Mouse (Mus musculus) liver, embryonic 12.5 days (tissue): ENCODE measurements around the gene Cav1. TPM values are rescaled to one million over a fixed set of nuclear protein-coding genes. Genes with fewer than 3 reads are reported as not detected.

Experiments
- ATAC-seq: fragments of 200-750 bp; cut with Nextera tagmentation; 2 replicates; pipeline ENCODE4 v1.8.0; 2017; ENCODE audit warnings: moderate number of reproducible peaks, mild to moderate bottlenecking, moderate library complexity
- H3K27ac ChIP-seq: fragments of 300-500 bp; sonication (generic); 2 replicates; pipeline ENCODE4 v1.5.1; 2016; ENCODE audit warnings: mild to moderate bottlenecking
- H3K27me3 ChIP-seq: fragments of 300-500 bp; sonication (generic); replicated peaks from 2 replicates; pipeline ENCODE4 v1.6.1; 2016; ENCODE audit warnings: mild to moderate bottlenecking, moderate library complexity
- H3K36me3 ChIP-seq: fragments of 300-500 bp; sonication (generic); 2 replicates; pipeline ENCODE4 v1.6.1; 2016; ENCODE audit warnings: mild to moderate bottlenecking, moderate library complexity
- H3K4me1 ChIP-seq: fragments of 300-500 bp; sonication (generic); 2 replicates; pipeline ENCODE4 v1.6.1; 2016
- H3K4me2 ChIP-seq: fragments of 300-500 bp; sonication (generic); 2 replicates; pipeline ENCODE4 v1.6.1; 2016; ENCODE audit warnings: mild to moderate bottlenecking, moderate library complexity
- H3K4me3 ChIP-seq: fragments of 300-500 bp; sonication (generic); 2 replicates; pipeline ENCODE4 v1.5.1; 2016; ENCODE audit warnings: mild to moderate bottlenecking, moderate library complexity
- H3K9ac ChIP-seq: fragments of 300-500 bp; sonication (generic); 2 replicates; pipeline ENCODE4 v1.6.1; 2016; ENCODE audit warnings: mild to moderate bottlenecking, moderate library complexity
- H3K9me3 ChIP-seq: fragments of 300-500 bp; sonication (generic); replicated peaks from 2 replicates; pipeline ENCODE4 v1.6.1; 2016; ENCODE audit warnings: mild to moderate bottlenecking, moderate library complexity
- WGBS: fragments of 180-500 bp; shearing (Covaris S2); methylation state at CpG from one replicate; pipeline ENCODE4 v1.1.7; 2016; ENCODE audit not compliant: insufficient replicate concordance; 5-methylcytosine and 5-hydroxymethylcytosine counted together
- polyA plus RNA-seq: library from polyadenylated mRNA; unstranded; fragments of >200 nt; fragmentation: Nextera tagmentation; extraction: Ambion mirVana; gene quantifications from 2 replicates; pipeline ENCODE4 v1.2.1, GENCODE M21; 2016

Cav1 gene
- polyA plus RNA-seq, 1 experiment from 2014 or later = 4.1 TPM

DNA sequence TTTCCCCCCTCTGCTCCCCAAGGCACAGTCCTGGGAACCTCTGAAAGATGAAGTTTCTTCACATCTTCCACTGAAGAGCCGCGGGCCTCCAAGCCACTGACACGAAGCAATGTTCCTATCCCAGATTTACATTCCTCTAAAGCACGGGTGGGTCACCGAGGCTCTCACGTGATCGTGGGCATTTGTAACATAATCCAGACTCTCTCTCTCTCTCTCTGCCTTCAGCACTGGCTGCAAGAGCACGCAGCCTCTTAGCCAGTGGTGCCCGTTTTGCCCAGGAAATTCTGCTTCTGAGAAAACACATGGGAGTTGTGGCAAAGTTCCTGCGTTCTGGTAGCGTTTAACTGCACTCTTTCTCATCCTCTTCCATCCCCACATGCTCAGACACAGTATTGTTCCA, 21.1 kb downstream of the Cav1 start:
- no peaks in the 10 kb centered on the region for H3K9me3 ChIP-seq
- 60% methylated on average over 11 of the region's 11 CpGs for WGBS

DNA sequence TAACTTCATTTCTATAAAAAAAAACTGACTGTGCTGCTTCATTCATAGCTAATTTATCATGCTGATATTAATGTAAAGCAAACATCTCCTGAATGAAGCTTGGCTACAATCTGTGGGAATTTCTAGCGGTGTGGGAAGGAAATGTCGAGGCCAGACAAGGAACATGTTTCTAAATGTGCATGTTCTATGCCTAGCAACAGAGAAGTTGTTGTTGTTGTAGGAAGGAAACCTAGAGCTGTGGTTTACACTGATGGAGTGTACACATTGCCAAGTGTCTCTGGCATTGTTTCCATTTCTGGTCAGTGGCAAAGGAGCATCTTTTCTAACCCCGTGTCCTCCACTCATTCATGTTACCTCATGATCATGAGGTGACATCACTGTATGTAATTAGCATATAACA, 23.7 kb downstream of the Cav1 start:
- no peaks in the 10 kb centered on the region; the same call in 1 of the 2 replicates for H3K27me3 ChIP-seq
- no peaks in the 10 kb centered on the region for H3K4me1 ChIP-seq
- no peaks in the 10 kb centered on the region for H3K9me3 ChIP-seq
- H3K27ac ChIP-seq = no peak overlapping the region
- ATAC-seq = no peak
- H3K4me2 ChIP-seq = no peak overlapping the region
- H3K4me3 ChIP-seq = no peak overlapping the region
- WGBS = 46% methylated on average over 3 of the region's 3 CpGs
- no peaks in the 10 kb centered on the region for H3K36me3 ChIP-seq
- no peak overlapping the region for H3K9ac ChIP-seq

More for the DNA sequence above, 21.1 kb downstream of the Cav1 start:
- Histone ChIP-seq H3K36me3 (no peaks in the 10 kb centered on the region), H3K4me2 (no peak overlapping the region), H3K27me3 (no peaks in the 10 kb centered on the region; the same call in 1 of the 2 replicates), H3K27ac (no peak overlapping the region), H3K4me1 (no peaks in the 10 kb centered on the region), H3K4me3 (no peak overlapping the region), H3K9ac (no peak overlapping the region)
- ATAC-seq = no peak

DNA sequence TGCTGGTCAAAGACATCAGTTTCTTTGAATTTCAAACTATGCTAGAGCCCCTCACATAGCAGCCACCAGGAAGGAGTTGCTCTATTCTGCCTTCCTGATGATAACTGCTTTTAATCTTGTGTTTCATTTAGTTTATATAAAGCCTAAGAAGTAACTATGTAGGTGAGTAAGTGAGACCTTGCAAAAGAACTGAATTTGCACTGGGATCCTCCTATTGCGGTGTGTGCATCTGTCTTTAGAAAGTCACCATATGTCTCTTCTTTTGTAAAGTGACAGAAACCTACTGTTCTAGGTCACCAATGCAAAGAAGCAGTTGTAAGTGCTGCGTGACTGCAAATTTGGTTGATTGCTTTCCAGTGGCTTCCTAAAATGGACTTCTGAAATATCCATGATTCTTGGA, 31.6 kb downstream of the Cav1 start:
- Histone ChIP-seq H3K4me3 (no peak overlapping the region), H3K9me3 (no peaks in the 10 kb centered on the region), H3K27ac (no peak overlapping the region), H3K9ac (no peak overlapping the region), H3K4me1 (no peaks in the 10 kb centered on the region), H3K27me3 (no peaks in the 10 kb centered on the region), H3K36me3 (no peaks in the 10 kb centered on the region), H3K4me2 (no peak overlapping the region)
- WGBS = 82% methylated on average over 2 of the region's 2 CpGs
- no peak for ATAC-seq

DNA sequence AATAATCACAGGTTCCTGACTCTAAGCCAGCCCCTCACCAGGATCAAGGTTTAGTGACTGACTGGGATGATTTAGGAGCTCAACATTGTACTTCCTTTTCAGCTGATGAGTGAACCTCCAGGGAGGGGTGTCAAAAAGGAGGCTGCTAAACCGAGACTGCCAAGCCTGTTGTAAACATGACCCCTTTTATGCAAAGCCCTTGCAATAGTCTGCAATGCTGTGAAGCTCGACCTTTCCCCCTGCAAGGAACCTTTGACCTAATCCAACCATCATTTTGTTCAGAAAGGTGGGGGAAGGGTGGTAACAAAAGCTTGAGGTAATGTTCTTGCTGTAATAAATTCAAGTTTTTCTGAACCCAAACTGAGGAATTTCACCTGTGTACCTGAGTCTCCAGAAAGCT, 34.3 kb downstream of the Cav1 start:
- H3K36me3 ChIP-seq = no peaks in the 10 kb centered on the region
- no peak overlapping the region for H3K4me3 ChIP-seq
- H3K9me3 ChIP-seq = no peaks in the 10 kb centered on the region
- no peak overlapping the region for H3K9ac ChIP-seq
- H3K27me3 ChIP-seq = no peaks in the 10 kb centered on the region
- H3K27ac ChIP-seq = no peak overlapping the region
- no peaks in the 10 kb centered on the region for H3K4me1 ChIP-seq
- H3K4me2 ChIP-seq = no peak overlapping the region
- ATAC-seq = no peak
- WGBS = 5% methylated on average over 2 of the region's 2 CpGs

DNA sequence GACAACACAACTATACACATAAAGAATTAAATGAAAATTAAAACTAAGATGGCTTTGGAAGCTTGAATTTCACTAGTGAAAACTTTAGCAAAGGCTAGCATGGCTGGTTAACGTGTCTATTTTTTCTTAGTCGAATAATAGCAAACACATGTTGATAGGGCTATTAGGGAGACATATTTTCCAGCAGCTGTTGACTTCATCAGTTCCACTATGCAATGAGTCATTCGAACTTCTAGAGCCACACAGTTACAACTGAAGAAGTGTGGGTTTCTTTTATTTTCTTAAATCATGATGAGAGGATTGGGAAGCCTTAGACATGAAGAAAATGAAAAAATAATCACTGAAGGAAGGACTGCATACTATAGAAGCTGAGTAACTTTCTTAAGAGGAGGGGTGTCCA, 41.9 kb downstream of the Cav1 start:
- Histone ChIP-seq H3K9ac (no peak overlapping the region), H3K9me3 (no peaks in the 10 kb centered on the region), H3K4me3 (no peak overlapping the region), H3K4me2 (no peak overlapping the region), H3K4me1 (no peaks in the 10 kb centered on the region), H3K36me3 (no peaks in the 10 kb centered on the region), H3K27me3 (no peaks in the 10 kb centered on the region), H3K27ac (no peak overlapping the region)
- no peak for ATAC-seq
- whole genome bisulfite sequencing = 56% methylated on average over 3 of the region's 3 CpGs

DNA sequence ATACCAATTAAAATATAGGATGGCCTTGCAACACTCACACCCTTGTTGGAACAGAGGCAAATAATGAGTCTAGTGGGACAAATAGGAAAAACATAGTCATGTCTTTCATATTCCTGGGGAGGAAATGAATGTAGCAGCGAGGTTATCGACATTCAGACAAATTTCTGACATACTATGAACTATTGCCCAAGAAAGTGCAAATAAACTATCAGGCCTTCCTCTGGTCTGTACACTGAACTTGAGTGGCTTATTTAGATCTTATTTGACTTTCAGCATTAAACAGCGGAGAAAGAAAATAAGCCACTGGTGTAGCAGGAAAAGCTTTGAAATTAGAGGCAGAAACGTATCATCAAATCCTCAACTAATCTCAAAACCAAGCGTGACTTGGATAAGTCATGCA, 44.7 kb downstream of the Cav1 start:
- H3K4me3 ChIP-seq = no peak overlapping the region
- H3K36me3 ChIP-seq = no peaks in the 10 kb centered on the region
- H3K4me1 ChIP-seq = no peaks in the 10 kb centered on the region
- H3K9me3 ChIP-seq = no peaks in the 10 kb centered on the region
- H3K27me3 ChIP-seq = no peaks in the 10 kb centered on the region
- no peak for ATAC-seq
- WGBS = 73% methylated on average over 5 of the region's 5 CpGs
- no peak overlapping the region for H3K27ac ChIP-seq
- H3K9ac ChIP-seq = no peak overlapping the region
- H3K4me2 ChIP-seq = no peak overlapping the region

DNA sequence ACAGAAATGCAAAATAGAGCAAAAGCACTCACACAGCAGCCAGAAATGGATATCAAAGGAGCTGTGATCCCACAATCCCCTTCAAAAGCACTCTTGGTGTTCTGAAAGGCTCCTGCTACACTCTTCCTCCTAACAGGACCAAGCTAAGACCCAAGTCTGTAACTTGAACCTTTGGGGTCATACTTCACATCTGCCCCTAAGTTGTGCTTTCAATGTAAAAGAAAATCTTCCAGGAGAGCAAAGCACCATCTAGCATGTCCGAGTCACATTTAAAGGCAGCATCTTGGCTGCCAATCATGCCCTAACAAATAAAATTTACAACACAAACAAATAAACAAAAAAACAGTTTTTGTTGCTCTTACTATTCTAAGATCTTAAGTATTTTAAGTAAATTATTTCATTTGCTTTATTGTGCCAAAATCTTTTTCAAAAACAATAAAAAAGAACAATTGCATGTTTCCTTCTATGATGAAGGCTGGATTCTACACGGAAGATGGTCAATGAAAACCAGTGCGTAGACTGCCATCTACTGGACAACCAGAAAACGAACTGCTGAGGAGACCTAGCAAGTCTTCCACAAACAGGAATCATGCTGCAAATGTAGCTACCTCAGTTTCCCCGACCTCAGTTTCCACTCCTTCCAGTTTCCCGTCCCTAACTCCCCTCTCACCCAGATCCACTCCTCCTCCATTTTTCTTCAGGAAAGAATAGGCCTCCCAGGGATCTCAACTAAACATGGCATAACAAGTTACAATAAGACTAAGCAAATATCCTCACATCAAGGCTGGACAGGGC, 53.0 kb downstream of the Cav1 start:
- Histone ChIP-seq H3K4me3 (no peak overlapping the region), H3K27ac (no peak overlapping the region), H3K4me1 (no peaks in the 10 kb centered on the region), H3K4me2 (no peak overlapping the region), H3K36me3 (no peaks in the 10 kb centered on the region), H3K9me3 (no peaks in the 10 kb centered on the region), H3K27me3 (peaks cover 8% of the 10 kb centered on the region; the same call in 1 of the 2 replicates), H3K9ac (no peak overlapping the region)
- ATAC-seq = no peak
- 12% methylated on average over 6 of the region's 6 CpGs for WGBS

DNA sequence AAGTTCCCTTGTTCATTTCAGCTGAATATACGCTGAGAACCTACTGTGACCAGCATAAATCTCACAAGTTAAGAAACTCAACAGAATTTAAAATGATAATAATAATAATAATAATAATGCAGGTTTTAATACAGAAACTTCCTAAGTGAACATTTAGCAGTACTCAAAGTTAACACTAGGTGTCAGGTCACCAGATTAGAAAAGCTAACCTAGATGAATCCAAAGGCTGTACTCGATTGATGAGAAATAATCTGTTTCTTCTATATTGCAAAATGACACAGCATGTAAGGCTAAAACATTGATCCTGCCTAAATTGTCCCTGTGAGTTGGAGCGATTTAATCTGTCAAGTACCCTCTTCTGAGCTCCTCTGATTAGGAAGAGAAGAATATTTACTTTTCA, 56.6 kb downstream of the Cav1 start:
- no peak overlapping the region for H3K27ac ChIP-seq
- H3K9me3 ChIP-seq = no peaks in the 10 kb centered on the region
- 23% methylated on average over 3 of the region's 3 CpGs for WGBS
- ATAC-seq = no peak
- no peak overlapping the region for H3K4me3 ChIP-seq
- H3K4me2 ChIP-seq = no peak overlapping the region
- H3K9ac ChIP-seq = no peak overlapping the region
- H3K4me1 ChIP-seq = no peaks in the 10 kb centered on the region
- H3K27me3 ChIP-seq = peaks cover 10% of the 10 kb centered on the region; the same call in 1 of the 2 replicates
- no peaks in the 10 kb centered on the region for H3K36me3 ChIP-seq

DNA sequence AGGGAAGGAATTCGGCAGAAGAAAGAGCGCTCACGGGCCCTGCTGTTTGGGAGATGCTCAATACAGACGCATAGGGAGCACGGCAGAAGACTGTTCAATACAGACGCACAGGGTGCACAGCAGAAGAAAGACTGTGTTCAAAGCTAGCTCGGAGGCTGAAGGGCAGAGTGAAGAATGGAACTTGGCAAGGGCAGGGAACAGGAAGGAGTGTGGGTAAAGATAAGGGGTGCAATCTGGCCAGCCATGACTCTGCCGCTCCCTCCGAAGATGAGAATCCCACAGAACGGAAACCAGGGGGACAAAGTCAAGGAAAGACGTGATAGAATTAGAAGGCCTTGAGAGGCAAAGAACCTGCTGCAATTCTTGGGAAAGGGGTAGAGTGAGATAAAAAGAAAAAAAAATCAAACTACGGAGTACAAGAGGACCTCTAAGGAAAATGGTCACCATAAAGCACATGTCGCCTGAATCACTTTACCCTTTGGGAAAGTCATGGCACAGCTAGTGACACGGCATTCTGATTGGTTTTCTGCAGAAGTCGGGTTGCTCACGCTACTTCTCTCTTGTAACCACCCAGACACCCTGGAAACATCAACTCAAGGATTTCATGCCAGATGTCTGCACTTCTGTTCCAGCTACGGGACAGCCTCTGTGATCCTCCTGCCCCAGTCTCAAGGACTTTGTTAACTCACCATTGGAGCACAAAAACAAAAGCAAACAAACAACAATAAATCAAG, 57.5 kb downstream of the Cav1 start:
- H3K4me2 ChIP-seq = no peak overlapping the region
- no peak overlapping the region for H3K4me3 ChIP-seq
- no peaks in the 10 kb centered on the region for H3K4me1 ChIP-seq
- peaks cover 10% of the 10 kb centered on the region; the same call in 1 of the 2 replicates for H3K27me3 ChIP-seq
- no peaks in the 10 kb centered on the region for H3K9me3 ChIP-seq
- H3K27ac ChIP-seq = no peak overlapping the region
- H3K36me3 ChIP-seq = no peaks in the 10 kb centered on the region
- H3K9ac ChIP-seq = no peak overlapping the region
- 18% methylated on average over 17 of the region's 17 CpGs for WGBS
- 0 out of 2 replicates have a peak, but pooled peaks have one; percentile 21 for ATAC-seq

DNA sequence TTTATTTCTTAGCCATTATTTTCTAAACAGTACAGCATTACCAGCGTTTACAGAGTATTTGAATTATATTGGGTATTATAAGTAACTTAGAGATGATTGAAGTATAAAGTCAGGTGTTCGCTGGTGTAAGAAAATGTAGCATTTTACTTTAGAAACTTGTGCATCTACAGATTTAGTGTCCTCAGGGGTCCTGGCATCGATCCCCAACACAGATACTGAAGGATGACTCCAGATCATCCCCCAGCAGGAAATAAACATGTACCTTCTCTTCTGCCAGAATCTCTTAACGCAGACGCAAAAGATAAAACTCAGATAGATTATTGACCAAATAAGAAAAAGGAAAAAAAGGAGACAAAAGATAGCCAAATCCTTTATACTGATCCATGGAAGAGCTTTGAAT, 68.2 kb downstream of the Cav1 start:
- no peaks in the 10 kb centered on the region for H3K4me1 ChIP-seq
- H3K27ac ChIP-seq = no peak overlapping the region
- 68% methylated on average over 5 of the region's 5 CpGs for WGBS
- no peak overlapping the region for H3K4me3 ChIP-seq
- no peaks in the 10 kb centered on the region for H3K9me3 ChIP-seq
- H3K36me3 ChIP-seq = no peaks in the 10 kb centered on the region
- no peak for ATAC-seq
- H3K9ac ChIP-seq = no peak overlapping the region
- no peaks in the 10 kb centered on the region for H3K27me3 ChIP-seq
- H3K4me2 ChIP-seq = no peak overlapping the region

DNA sequence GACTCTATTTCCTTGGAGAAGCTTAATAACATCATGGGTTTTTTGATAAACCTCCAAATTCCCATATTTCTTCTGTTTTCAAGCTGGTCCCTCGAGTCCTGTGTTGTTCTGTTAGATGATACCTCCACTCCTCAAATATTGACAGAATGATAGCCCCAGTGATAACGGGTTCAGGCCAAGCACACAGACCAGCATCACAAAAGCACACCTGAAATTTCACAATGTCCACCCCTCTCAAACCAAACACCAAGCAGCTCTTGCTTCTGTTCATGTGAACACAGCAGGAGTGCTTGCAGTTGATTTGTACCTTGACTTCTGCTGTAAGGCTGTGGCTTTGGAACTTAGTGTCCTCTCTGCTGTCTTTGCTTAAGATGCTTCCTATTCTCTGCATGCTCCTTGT, 71.2 kb downstream of the Cav1 start:
- H3K27ac ChIP-seq = no peak overlapping the region
- no peak overlapping the region for H3K9ac ChIP-seq
- ATAC-seq = peak; percentile 67
- no peak overlapping the region for H3K4me2 ChIP-seq
- no peak overlapping the region for H3K4me3 ChIP-seq
- no peaks in the 10 kb centered on the region for H3K9me3 ChIP-seq
- no peaks in the 10 kb centered on the region for H3K4me1 ChIP-seq
- H3K36me3 ChIP-seq = no peaks in the 10 kb centered on the region
- WGBS = 48% methylated on average over 2 of the region's 2 CpGs
- no peaks in the 10 kb centered on the region for H3K27me3 ChIP-seq

DNA sequence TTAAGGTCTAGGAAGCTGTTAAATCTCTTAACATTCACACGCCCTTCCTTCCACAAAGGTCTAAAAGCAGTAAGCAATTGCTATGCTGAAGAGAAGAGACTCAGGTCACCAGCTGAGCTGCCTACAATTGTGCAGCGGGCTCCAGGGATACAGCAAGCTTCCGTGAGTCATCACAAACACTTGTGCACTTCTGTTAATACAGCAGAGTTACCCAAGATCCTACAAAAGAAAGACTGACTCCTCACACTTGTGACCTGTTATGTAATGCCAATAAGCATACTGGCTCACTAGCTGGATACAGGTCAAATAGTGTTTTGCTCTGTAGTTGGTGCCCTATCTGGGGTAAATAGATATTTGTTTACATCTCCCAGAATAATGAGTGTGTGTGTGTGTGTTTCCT, 74.0 kb downstream of the Cav1 start:
- no peak for ATAC-seq
- WGBS = 61% methylated on average over 3 of the region's 3 CpGs

More for the DNA sequence above, 74.0 kb downstream of the Cav1 start:
- no peak overlapping the region for H3K4me2 ChIP-seq
- no peak overlapping the region for H3K27ac ChIP-seq
- H3K27me3 ChIP-seq = no peaks in the 10 kb centered on the region
- no peaks in the 10 kb centered on the region for H3K9me3 ChIP-seq
- H3K9ac ChIP-seq = no peak overlapping the region
- H3K4me1 ChIP-seq = no peaks in the 10 kb centered on the region
- H3K4me3 ChIP-seq = no peak overlapping the region
- no peaks in the 10 kb centered on the region for H3K36me3 ChIP-seq
